Mouse (Mus musculus) heart, adult 18-20 months (tissue): Measurements from ENCODE around the gene Cldn8. TPM values are rescaled to one million over a fixed set of nuclear protein-coding genes. Genes with fewer than 3 reads are reported as not detected.

Experiments
- total RNA-seq, 2 experiments: library from RNA; stranded (reverse); gene quantifications; 2 replicates each; pipeline ENCODE4 v1.2.3; 2021

Gene Cldn8
- total RNA-seq, 2 experiments from 2014 or later: not detected

Other genes with a start within 250 kb of the Cldn8 start
- gene Cldn17, start 56.2 kb downstream of the Cldn8 start, total RNA-seq: not detected
- not detected for gene Krtap24-1, start 49.1 kb upstream of the Cldn8 start, total RNA-seq
- gene 2310079G19Rik, start 64.5 kb upstream of the Cldn8 start, total RNA-seq: not detected
- gene Krtap26-1, start 84.6 kb upstream of the Cldn8 start, total RNA-seq: not detected
- gene Krtap27-1, start 108.5 kb upstream of the Cldn8 start, total RNA-seq: not detected
- gene 2310061N02Rik, start 144.8 kb upstream of the Cldn8 start, total RNA-seq: not detected
- gene Krtap13-1, start 165.7 kb upstream of the Cldn8 start, total RNA-seq: not detected
- not detected for gene Krtap13, start 188.5 kb upstream of the Cldn8 start, total RNA-seq
- gene 2310034C09Rik, start 195.7 kb upstream of the Cldn8 start, total RNA-seq: not detected
- gene 2310057N15Rik, start 211.0 kb upstream of the Cldn8 start, total RNA-seq: not detected
- gene Gm5965, start 214.7 kb upstream of the Cldn8 start, total RNA-seq: not detected
- gene Gm20741, start 249.0 kb upstream of the Cldn8 start, total RNA-seq: not detected